Mouse (Mus musculus) ES-E14 (cell line): ENCODE results near the gene Rpl13a. TPM values are rescaled to one million over a fixed set of nuclear protein-coding genes. Genes with fewer than 3 reads are reported as not detected.
A peak's percentile ranks its signal among the peaks of the same experiment; 100 is the strongest.
"Not testable (repeated sequence)": the region's sequence is repeated elsewhere in the genome, so short reads cannot be mapped to it uniquely, and the experiment has no call there.

Experiments
- DNase-seq: peaks from one replicate; pipeline ENCODE4 v3.0.0-alpha.2; 2013; ENCODE audit warnings: low read depth, low spot score
- H3K27ac ChIP-seq: 2 replicates; pipeline ENCODE4 v1.5.1; 2012; ENCODE audit warnings: low read depth, mild to moderate bottlenecking, low read length, moderate library complexity, mixed read lengths; ENCODE audit not compliant: poor library complexity, insufficient read depth, severe bottlenecking
- H3K36me3 ChIP-seq: 2 replicates; pipeline ENCODE4 v1.6.1; 2012; ENCODE audit warnings: mild to moderate bottlenecking, low read length, moderate library complexity, mixed read lengths; ENCODE audit not compliant: control insufficient read depth, poor library complexity, insufficient read depth, severe bottlenecking
- H3K4me1 ChIP-seq, 2 experiments: fragments of 150-350 bp in 1 of 2; sonication (generic) in 1 of 2; 2 replicates each; pipeline ENCODE4 v1.6.1; 2012; ENCODE audit warnings: low read length in 2 of 2, mild to moderate bottlenecking in 1 of 2, mixed read lengths in 1 of 2; ENCODE audit not compliant: control insufficient read depth in 2 of 2, insufficient read depth in 2 of 2, poor library complexity in 1 of 2
- H3K4me3 ChIP-seq, 2 experiments: fragments of 150-350 bp in 1 of 2; sonication (generic) in 1 of 2; 2 replicates each; pipeline ENCODE4 v1.5.1; 2012; ENCODE audit warnings: low read length in 2 of 2, low read depth in 1 of 2, mild to moderate bottlenecking in 1 of 2, mixed read lengths in 1 of 2; ENCODE audit not compliant: insufficient read depth in 1 of 2, poor library complexity in 1 of 2, severe bottlenecking in 1 of 2
- H3K9ac ChIP-seq: 2 replicates; pipeline ENCODE4 v1.6.1; 2012; ENCODE audit warnings: low read depth, mild to moderate bottlenecking, low read length, mixed read lengths; ENCODE audit not compliant: poor library complexity, insufficient read depth, severe bottlenecking
- H3K9me3 ChIP-seq: fragments of 150-350 bp; sonication (generic); 2 replicates; pipeline ENCODE4 v1.6.1; 2012; ENCODE audit warnings: low read depth, mild to moderate bottlenecking, low read length; ENCODE audit not compliant: control insufficient read depth, insufficient read depth
- CHD2 ChIP-seq: IDR thresholded peaks from 2 replicates; pipeline ENCODE4 v1.6.1; 2014; ENCODE audit warnings: mild to moderate bottlenecking, low read depth, low read length, inconsistent platforms
- HCFC1 ChIP-seq: IDR thresholded peaks from 2 replicates; pipeline ENCODE4 v1.6.1; 2012; ENCODE audit warnings: low read length, inconsistent platforms, borderline replicate concordance; ENCODE audit not compliant: insufficient read depth
- MAFK ChIP-seq: IDR thresholded peaks from 2 replicates; pipeline ENCODE4 v1.6.1; 2014; ENCODE audit warnings: mild to moderate bottlenecking, low read depth, low read length, inconsistent platforms; ENCODE audit not compliant: insufficient read depth
- ZC3H11A ChIP-seq: IDR thresholded peaks from 2 replicates; pipeline ENCODE4 v1.6.1; 2012; ENCODE audit warnings: low read depth, mild to moderate bottlenecking, inconsistent platforms, low read length, borderline replicate concordance
- ZNF384 ChIP-seq: IDR thresholded peaks from 2 replicates; pipeline ENCODE4 v1.6.1; 2012; ENCODE audit warnings: low read depth, low read length, inconsistent platforms
- in situ Hi-C, 2 experiments: fragments of 600-800 bp; cut with MboI; formaldehyde crosslinking; loops; one replicate each; pipeline ENCODE4 v1.15.1; 2025; ENCODE audit warnings: low sequenced_read_pairs in 2 of 2, inconsistent platforms in 1 of 2; ENCODE audit not compliant: unreplicated experiment in 2 of 2
- total RNA-seq: library from RNA; depleted of rRNA; stranded (reverse); fragments of 300-350 nt; gene quantifications from 2 replicates; pipeline ENCODE4 v1.2.3, GENCODE M21; 2012

The Rpl13a gene
- total RNA-seq, 1 experiment: 3,971 TPM

DNA sequence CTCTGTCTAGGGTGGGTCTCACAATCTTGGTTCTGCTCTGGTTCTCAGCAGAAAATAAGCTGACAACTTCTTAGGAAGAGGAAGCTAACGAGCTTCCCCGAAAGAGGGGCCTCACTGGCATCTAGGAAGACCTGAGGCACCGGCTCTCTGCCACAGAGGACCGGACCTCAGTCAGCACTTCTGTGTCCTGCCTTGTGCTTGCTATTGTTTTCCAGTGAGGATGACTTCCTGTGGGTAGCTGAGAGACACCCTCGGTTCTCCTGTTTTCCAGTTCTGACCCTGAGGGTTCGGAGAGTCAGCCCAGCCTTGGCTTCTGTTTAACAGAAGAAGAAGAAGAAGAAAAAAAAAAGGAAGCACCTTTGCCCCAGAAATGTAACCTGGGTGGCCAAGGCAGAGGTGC is 31.1 kb downstream of the Rpl13a start:
- Histone ChIP-seq H3K36me3 (no peaks in the 10 kb centered on the region), H3K9me3 (no peaks in the 10 kb centered on the region), H3K9ac (no peak overlapping the region), H3K27ac (no peak overlapping the region), H3K4me3 (no peak overlapping the region), H3K4me1 (peaks cover 4 to 18% of the 10 kb centered on the region in 2 experiments; a peak in 2 of 4 replicates)
- TF ChIP-seq CHD2 (no peak), ZNF384 (no peak), HCFC1 (no peak), MAFK (no peak), ZC3H11A (no peak)
- in situ Hi-C loops: no loop called here
- DNase-seq: no peak

- H3K9me3 ChIP-seq, H3K36me3 ChIP-seq, H3K9ac ChIP-seq, in situ Hi-C loops, H3K4me3 ChIP-seq, DNase-seq, H3K27ac ChIP-seq: not testable (repeated sequence)
- H3K4me1 ChIP-seq: peaks cover 4 to 27% of the 10 kb centered on the region in 2 experiments; a peak in 2 of 4 replicates
Observed at GRCm38 (mm10) chr7:45095965-45096364, 32.6 kb downstream of the Rpl13a start.

GRCm38 (mm10) chr7:45095367-45095766 is 33.2 kb downstream of the Rpl13a start:
- peaks cover 4 to 29% of the 10 kb centered on the region in 2 experiments; a peak in 2 of 4 replicates for H3K4me1 ChIP-seq
- H3K36me3 ChIP-seq: no peaks in the 10 kb centered on the region
- H3K27ac ChIP-seq: no peak overlapping the region
- H3K9ac ChIP-seq: no peak overlapping the region
- TF ChIP-seq CHD2 (no peak), ZNF384 (no peak), ZC3H11A (no peak), HCFC1 (no peak)
- no peaks in the 10 kb centered on the region for H3K9me3 ChIP-seq
- DNase-seq: no peak
- H3K4me3 ChIP-seq: no peak overlapping the region
- in situ Hi-C loops: no loop called here

DNA sequence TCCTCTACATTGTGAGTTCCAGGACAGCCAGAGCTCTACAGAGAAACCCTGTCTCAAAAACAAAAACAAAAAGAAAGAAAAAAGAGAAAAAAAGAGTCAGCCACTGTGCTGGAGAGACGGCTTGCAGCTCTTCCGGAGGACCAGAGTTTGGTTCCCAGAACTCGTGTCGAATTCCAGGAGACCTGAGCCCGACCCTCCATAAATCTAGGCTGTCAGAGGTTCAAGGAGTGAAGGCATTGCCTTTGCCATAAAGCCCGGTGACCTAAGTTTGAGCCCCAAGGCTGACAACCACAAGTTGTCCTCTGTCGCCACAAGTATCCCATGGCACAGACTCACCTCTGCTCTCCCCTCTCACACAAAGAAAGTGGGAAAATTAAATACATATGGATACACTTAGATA is 34.4 kb downstream of the Rpl13a start:
- H3K36me3 ChIP-seq: no peaks in the 10 kb centered on the region
- peaks cover 4 to 29% of the 10 kb centered on the region in 2 experiments; a peak in 2 of 4 replicates for H3K4me1 ChIP-seq
- H3K4me3 ChIP-seq: no peak overlapping the region; a peak in 1 of 4 replicates
- no peaks in the 10 kb centered on the region for H3K9me3 ChIP-seq
- no peak for TF ChIP-seq MAFK
- no peak for TF ChIP-seq ZC3H11A
- no peak for TF ChIP-seq CHD2
- no peak for TF ChIP-seq HCFC1
- TF ChIP-seq ZNF384: no peak
- no peak overlapping the region for H3K27ac ChIP-seq
- in situ Hi-C loops: no loop called here
- DNase-seq: no peak
- no peak overlapping the region for H3K9ac ChIP-seq

DNA sequence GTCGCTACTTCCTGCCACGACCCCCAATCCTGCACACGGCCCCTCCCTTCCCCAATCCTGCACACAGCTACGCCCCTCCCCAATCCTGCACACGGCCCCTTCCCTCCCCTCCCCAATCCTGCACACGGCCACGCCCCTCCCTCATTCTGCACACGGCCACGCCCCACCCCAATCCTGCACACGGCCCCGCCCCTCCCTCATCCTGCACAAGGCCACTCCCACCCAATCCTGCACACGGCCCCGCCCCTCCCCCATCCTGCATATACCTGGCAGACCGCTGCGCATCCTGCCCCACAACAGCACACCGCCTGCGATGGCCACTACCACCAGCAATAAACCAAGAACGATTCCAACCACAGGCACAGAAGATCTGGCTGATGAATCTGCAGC is 35.0 kb downstream of the Rpl13a start:
- TF ChIP-seq MAFK (no peak), CHD2 (no peak), ZNF384 (no peak), ZC3H11A (no peak), HCFC1 (no peak)
- Histone ChIP-seq H3K36me3 (no peaks in the 10 kb centered on the region), H3K27ac (no peak overlapping the region), H3K4me1 (peaks cover 4 to 27% of the 10 kb centered on the region in 2 experiments; a peak in 2 of 4 replicates), H3K4me3 (no peak overlapping the region; a peak in 1 of 4 replicates), H3K9me3 (no peaks in the 10 kb centered on the region), H3K9ac (peak overlapping the region; percentile 13; the same call in 1 of the 2 replicates)
- in situ Hi-C loops: no loop called here
- no peak for DNase-seq
